Mouse (Mus musculus) spleen, adult 2 months (tissue): ENCODE measurements around the gene Srsf2.

Experiments
- CTCF ChIP-seq: fragments of 200-500 bp; IDR thresholded peaks from 2 replicates; pipeline ENCODE4 v1.5.1; 2011; ENCODE audit warnings: mild to moderate bottlenecking, inconsistent platforms; ENCODE audit not compliant: insufficient read depth, insufficient read length, insufficient replicate concordance; ENCODE audit errors: extremely low read depth
- POLR2A ChIP-seq: fragments of 200-500 bp; IDR thresholded peaks from 2 replicates; pipeline ENCODE4 v1.6.1; 2011; ENCODE audit warnings: low read depth, low read length, inconsistent platforms

DNA sequence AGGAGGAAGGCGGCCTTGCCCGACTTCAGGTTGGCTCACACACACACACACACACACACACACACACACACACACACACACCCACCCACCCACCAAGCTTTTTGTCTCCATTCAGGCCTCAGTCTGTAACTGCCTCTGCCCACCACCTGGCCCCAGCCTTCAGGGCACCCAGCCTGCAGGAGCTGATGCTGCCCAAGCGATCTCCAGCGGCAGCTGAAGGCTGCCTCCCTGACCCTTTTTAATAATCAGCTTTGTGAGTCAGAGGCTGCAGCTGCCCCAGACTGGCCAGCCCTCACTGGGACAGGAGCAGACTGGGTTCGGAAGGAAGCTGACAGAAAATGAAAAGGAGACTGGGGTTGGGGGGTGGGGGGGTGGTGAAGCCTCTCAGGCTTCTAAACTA, 27.7 kb downstream of the Srsf2 start:
- TF ChIP-seq CTCF (no peak), POLR2A (no peak)
